Comparison of ENCODE assay signal across 11 mouse cellular contexts in the genomic region with DNA sequence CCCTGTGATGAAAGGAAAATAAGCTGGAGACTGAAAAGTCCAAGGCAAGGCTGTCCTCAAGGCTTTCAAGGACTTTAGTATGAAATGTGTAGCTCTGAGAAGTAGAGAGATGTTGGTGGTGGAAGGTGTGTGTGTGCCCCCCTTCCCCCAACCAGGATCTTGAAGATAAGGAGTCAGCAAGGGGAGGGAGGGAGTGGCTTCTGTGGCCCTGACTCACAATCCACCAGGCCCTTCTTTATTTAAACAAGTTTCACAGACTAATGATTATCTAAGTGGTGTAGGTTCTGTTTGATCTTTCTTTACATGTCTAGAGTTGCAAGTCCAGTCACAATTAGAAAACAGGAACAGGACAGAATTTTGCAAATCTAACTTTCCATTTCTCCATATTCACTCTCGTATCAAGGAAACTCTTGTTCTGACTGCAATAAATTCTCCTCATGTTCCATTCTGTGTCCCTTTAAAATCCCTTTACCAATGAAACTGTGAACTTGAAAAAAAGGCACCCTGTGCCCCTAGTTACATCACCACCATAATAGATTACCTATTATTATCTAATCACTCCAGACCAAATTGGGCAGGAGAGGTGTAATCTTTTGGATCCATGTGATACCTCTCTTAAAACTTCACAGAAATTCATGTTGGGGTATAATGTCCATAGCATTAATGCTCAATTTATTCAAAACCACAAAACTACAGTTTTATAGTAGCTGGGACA. TPM values are rescaled to one million over a fixed set of nuclear protein-coding genes. Genes with fewer than 3 reads are reported as not detected.
"Had no signal": no experiment of that assay in that cellular context is flagged by ENCODE, and none has a peak within 500 bp of the region (broad histone marks: within the 10 kb centered on the region; RNA-seq: fewer than 3 reads in every experiment).

No protein-coding gene starts in this region.

RNA-seq across cellular contexts. Expression of a gene that starts 22.4 kb away (rescaled TPM):
- total RNA-seq: layer of hippocampus, adult 2 months; left cerebral cortex, postnatal 36 days had no signal
- polyA plus RNA-seq: hindbrain, embryonic 12.5 days; hindbrain, embryonic 16.5 days; inflammation-experienced regulatory T-cells, adult 6 months; limb, embryonic 12.5 days; midbrain, embryonic 12.5 days; midbrain, embryonic 16.5 days; neural tube, embryonic 13.5 days; urinary bladder, adult 2 months had no signal

RNA-seq across cellular contexts. Expression of a gene that starts 43.3 kb away (rescaled TPM):
- total RNA-seq: layer of hippocampus, adult 2 months; layer of hippocampus, postnatal 10 days; left cerebral cortex, postnatal 36 days had no signal
- polyA plus RNA-seq: hindbrain, embryonic 12.5 days; hindbrain, embryonic 16.5 days; inflammation-experienced regulatory T-cells, adult 6 months; limb, embryonic 12.5 days; midbrain, embryonic 12.5 days; midbrain, embryonic 16.5 days; neural tube, embryonic 13.5 days; urinary bladder, adult 2 months had no signal

RNA-seq across cellular contexts. Expression of a gene that starts 55.1 kb away (rescaled TPM):
- polyA plus RNA-seq: hindbrain, embryonic 16.5 days; inflammation-experienced regulatory T-cells, adult 6 months; limb, embryonic 12.5 days; neural tube, embryonic 13.5 days; urinary bladder, adult 2 months had no signal
